Mouse (Mus musculus): ENCODE results near the gene Med31. TPM values are rescaled to one million over a fixed set of nuclear protein-coding genes. Genes with fewer than 3 reads are reported as not detected.

Gene Med31
- total and polyA plus RNA-seq, 3 experiments: 21.7 to 33.4 (median 25.5) TPM

DNA sequence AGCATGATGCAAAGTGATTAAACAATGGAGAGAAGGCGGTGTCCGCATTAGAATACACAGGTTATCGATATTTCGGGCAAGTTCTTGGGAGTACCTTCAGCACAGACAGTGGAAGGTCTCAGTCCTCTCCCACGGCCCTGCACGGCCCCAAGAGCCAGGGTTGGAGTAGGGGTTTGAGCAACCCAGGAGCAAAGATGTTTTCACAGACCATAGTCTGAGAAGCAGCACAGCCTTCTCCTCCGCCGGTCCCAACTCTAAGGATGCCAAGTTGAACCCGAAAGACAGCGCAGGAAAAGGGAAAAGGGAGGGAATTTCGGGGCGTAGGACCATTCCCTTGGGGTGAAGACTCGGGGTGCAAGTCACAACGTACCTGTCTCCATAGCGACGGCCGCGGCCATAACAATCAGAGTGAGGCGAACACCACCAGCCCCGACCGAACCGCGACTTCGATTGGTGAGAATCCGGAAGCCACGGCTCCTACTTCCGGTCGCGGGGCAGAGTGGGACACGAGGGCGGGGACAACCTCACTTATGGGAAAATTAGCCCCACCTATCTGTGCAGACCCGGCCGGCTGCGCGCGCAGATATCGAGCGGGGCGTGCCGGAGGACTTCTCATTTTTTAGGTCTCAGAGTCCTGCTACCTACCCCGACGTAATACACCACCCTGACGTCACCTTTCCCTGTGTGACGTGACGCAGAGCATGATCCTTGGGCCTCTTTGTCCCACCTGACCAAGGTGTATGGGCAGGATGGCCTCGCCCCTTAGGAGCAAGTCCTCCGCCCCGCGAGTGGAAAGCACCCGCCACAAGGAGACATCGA is 592 bp downstream of the Med31 start (continued):
- TF ChIP-seq HCFC1 (IDR thresholded peaks at IDR 0.05; ENCODE audit: low read depth, low read length): peak; percentile 89
- TF ChIP-seq EP300 (IDR thresholded peaks at IDR 0.05; ENCODE audit: low read length): no peak
- peak; percentile 46; the same call in 1 of the 2 replicates for TF ChIP-seq ZMIZ1 (IDR thresholded peaks at IDR 0.05; ENCODE audit: low read depth, low read length)
- TF ChIP-seq MAX (IDR thresholded peaks at IDR 0.05; ENCODE audit: low read length): no peak; the same call in 1 of the 2 replicates
- 0 out of 2 replicates have a peak, but pooled peaks have one; percentile 5 for TF ChIP-seq USF2 (conservative IDR thresholded peaks at IDR 0.05; ENCODE audit: low read depth, low read length)
- peak; percentile 79 for TF ChIP-seq TCF12 (IDR thresholded peaks at IDR 0.05; ENCODE audit: low read depth, low read length)
- TF ChIP-seq MAFK (IDR thresholded peaks at IDR 0.05; ENCODE audit: insufficient replicate concordance, low read length): no peak
- TF ChIP-seq MAZ (IDR thresholded peaks at IDR 0.05; ENCODE audit: low read depth, low read length): peak; percentile 51; the same call in 1 of the 2 replicates
- peak; percentile 11; the same call in 1 of the 2 replicates for TF ChIP-seq POLR2AphosphoS2 (IDR thresholded peaks at IDR 0.05; ENCODE audit: low read depth, low read length)
- TF ChIP-seq ETS1 (conservative IDR thresholded peaks at IDR 0.05; ENCODE audit: low read depth, low read length): peak; percentile 25; the same call in 1 of the 2 replicates
- peak; percentile 10; the same call in 1 of the 2 replicates for TF ChIP-seq MEF2A (IDR thresholded peaks at IDR 0.05; ENCODE audit: borderline replicate concordance, low read depth, low read length)

DNA sequence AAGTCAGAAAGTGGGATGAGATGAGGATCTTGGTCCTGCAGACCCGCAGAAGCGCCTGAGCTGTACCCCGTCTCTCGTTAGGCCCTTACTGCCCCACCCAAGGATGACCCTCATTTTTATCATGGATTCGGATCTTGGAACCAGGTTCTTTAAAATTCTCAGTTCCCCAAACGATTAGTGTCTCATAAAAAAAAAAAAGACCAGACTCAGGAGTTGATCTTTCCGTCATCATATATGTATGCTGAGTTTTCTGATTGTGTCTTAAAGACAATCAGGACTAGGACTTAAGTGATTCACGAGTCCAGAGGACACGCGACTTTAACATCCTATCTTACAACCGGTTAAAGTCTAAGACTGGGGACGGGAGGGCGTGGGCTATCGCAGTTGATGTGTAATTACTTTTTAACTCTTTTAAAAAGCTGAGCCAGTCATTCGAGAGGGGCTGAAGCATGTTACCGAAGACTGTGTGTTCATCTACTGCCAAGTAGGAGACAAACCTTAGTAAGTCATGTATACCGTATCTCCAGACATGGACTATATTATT is 7.5 kb downstream of the Med31 start:
- peaks cover 11 to 42% of the 10 kb centered on the region in 2 experiments for H3K4me1 ChIP-seq (ENCODE audit: control insufficient read depth in 1 of 2, insufficient read depth in 2 of 2)
- H3K9ac ChIP-seq (ENCODE audit: insufficient read depth, low read depth): peak overlapping the region; percentile 92
- no peaks in the 10 kb centered on the region for H3K27me3 ChIP-seq (replicated peaks)
- peak overlapping the region; percentile 66 to 94 (median 78) for H3K4me3 ChIP-seq (replicated peaks in 1 of 3; ENCODE audit: low read depth in 2 of 3, low read length in 2 of 3, poor library complexity in 1 of 3)
- in situ Hi-C loops (cut with MboI; ENCODE audit: low pct_ligation_motif_present, low pct_unique_long_range_greater_than_20kb, low sequenced_read_pairs): loop anchor here (5.0 to 25.0 kb wide), 2 partner anchors 141 to 329 kb away; no protein-coding TSS in a partner anchor
- H3K4me2 ChIP-seq (ENCODE audit: insufficient read depth, low read depth, poor library complexity, severe bottlenecking): peak overlapping the region; percentile 98
- H3K27ac ChIP-seq (ENCODE audit: insufficient read depth, low read depth): no peak overlapping the region
- H3K9me3 ChIP-seq (replicated peaks; ENCODE audit: low read length): no peaks in the 10 kb centered on the region
- peak; percentile 17 for DNase-seq (ENCODE audit: extremely low read depth)
- H3K79me2 ChIP-seq (replicated peaks; ENCODE audit: control insufficient read depth, extremely low read depth, insufficient read depth, poor library complexity, severe bottlenecking): peaks cover 7% of the 10 kb centered on the region
- H3K36me3 ChIP-seq (replicated peaks in 1 of 2; ENCODE audit: control insufficient read depth in 1 of 2, insufficient read depth in 1 of 2, low read length in 1 of 2): peaks cover 18 to 52% of the 10 kb centered on the region in 2 experiments
- dilution Hi-C loops (cut with MboI; ENCODE audit: extremely low pct_ligation_motif_present, extremely low pct_unique_long_range_greater_than_20kb, low sequenced_read_pairs): no loop called here
- no peak for TF ChIP-seq JUND (conservative IDR thresholded peaks at IDR 0.05; ENCODE audit: low read depth, low read length)
- no peak for TF ChIP-seq JUN (IDR thresholded peaks at IDR 0.05; ENCODE audit: insufficient read depth, low read depth, low read length)
- TF ChIP-seq ETS1 (conservative IDR thresholded peaks at IDR 0.05; ENCODE audit: low read depth, low read length): no peak
- peak; percentile 46; the same call in 1 of the 2 replicates for TF ChIP-seq IRF4 (IDR thresholded peaks at IDR 0.05; ENCODE audit: low read depth, low read length)
- no peak for TF ChIP-seq MAZ (IDR thresholded peaks at IDR 0.05; ENCODE audit: low read depth, low read length)
- peak; percentile 35; the same call in 1 of the 2 replicates for TF ChIP-seq EP300 (IDR thresholded peaks at IDR 0.05; ENCODE audit: low read length)
- TF ChIP-seq NELFE (IDR thresholded peaks at IDR 0.05; ENCODE audit: low read depth, low read length): no peak
- TF ChIP-seq ZKSCAN1 (IDR thresholded peaks at IDR 0.05; ENCODE audit: borderline replicate concordance, low read depth, low read length): no peak
- no peak; the same call in 1 of the 2 replicates for TF ChIP-seq MAX (IDR thresholded peaks at IDR 0.05; ENCODE audit: low read length)
- TF ChIP-seq NRF1 (IDR thresholded peaks at IDR 0.05; ENCODE audit: low read depth, low read length): no peak
- no peak for TF ChIP-seq RCOR1 (conservative IDR thresholded peaks at IDR 0.05; ENCODE audit: low read depth, low read length)
- no peak for TF ChIP-seq E2F4 (IDR thresholded peaks at IDR 0.05; ENCODE audit: insufficient replicate concordance, low read depth, low read length)
- TF ChIP-seq UBTF (IDR thresholded peaks at IDR 0.05; ENCODE audit: low read depth, low read length): peak; percentile 29; the same call in 1 of the 2 replicates
- TF ChIP-seq CHD1 (IDR thresholded peaks at IDR 0.05; ENCODE audit: low read depth, low read length): no peak
- TF ChIP-seq ZNF384 (IDR thresholded peaks at IDR 0.05; ENCODE audit: low read depth, low read length): peak; percentile 41; the same call in 1 of the 2 replicates
- no peak for TF ChIP-seq PAX5 (IDR thresholded peaks at IDR 0.05; ENCODE audit: low read length)
- no peak for TF ChIP-seq BHLHE40 (IDR thresholded peaks at IDR 0.05; ENCODE audit: low read depth, low read length)
- no peak for TF ChIP-seq POLR2A (IDR thresholded peaks at IDR 0.05; ENCODE audit: low read depth, low read length)
- no peak for TF ChIP-seq MEF2A (IDR thresholded peaks at IDR 0.05; ENCODE audit: borderline replicate concordance, low read depth, low read length)
- TF ChIP-seq KAT2A (IDR thresholded peaks at IDR 0.05; ENCODE audit: insufficient replicate concordance, low read length): no peak
- no peak for TF ChIP-seq USF1 (IDR thresholded peaks at IDR 0.05; ENCODE audit: low read depth, low read length)
- no peak for TF ChIP-seq CHD2 (IDR thresholded peaks at IDR 0.05; ENCODE audit: low read length)
- TF ChIP-seq ZC3H11A (IDR thresholded peaks at IDR 0.05; ENCODE audit: low read depth, low read length): no peak
- TF ChIP-seq MYC (IDR thresholded peaks at IDR 0.05; ENCODE audit: low read depth, low read length): peak; percentile 38; the same call in 1 of the 2 replicates
- TF ChIP-seq ZMIZ1 (IDR thresholded peaks at IDR 0.05; ENCODE audit: low read depth, low read length): no peak
- no peak for TF ChIP-seq GABPA (IDR thresholded peaks at IDR 0.05; ENCODE audit: insufficient replicate concordance, low read depth, low read length)
- no peak for TF ChIP-seq CTCF (conservative IDR thresholded peaks at IDR 0.05 in 1 of 2, IDR thresholded peaks at IDR 0.05 in 1 of 2; ENCODE audit: low read depth in 2 of 2, low read length in 2 of 2)
